Mouse (Mus musculus): Measurements from ENCODE around the gene Ms4a4c.
"Not testable (repeated sequence)": the region's sequence is repeated elsewhere in the genome, so short reads cannot be mapped to it uniquely, and the experiment has no call there.

The Ms4a4c gene

DNA sequence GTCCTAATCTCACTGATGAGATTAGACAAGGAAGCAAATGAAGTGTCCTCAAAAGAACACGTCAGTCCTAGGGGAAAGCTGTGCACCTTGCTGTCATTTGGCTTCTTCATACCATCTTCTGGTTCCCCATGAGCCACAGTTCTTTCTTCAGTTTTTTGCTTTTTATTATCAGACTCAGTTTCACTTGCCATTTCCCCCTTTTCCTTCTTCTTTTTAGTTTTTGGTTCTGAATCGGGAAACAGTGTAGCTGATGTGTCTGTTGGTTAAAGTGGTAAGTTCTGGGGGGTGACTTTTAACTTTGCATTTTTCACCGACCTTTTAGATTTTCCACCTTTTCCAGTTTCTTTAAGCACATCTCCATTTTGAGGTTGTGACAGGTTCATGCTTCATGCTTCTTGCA is at the start of gene Ms4a4c:
Gene Ms4a4c, plus strand, starts transcription at position 244 of the 400 bp plus-strand sequence.
- no peak for DNase-seq (ENCODE audit: low spot score in 2 of 2)

DNA sequence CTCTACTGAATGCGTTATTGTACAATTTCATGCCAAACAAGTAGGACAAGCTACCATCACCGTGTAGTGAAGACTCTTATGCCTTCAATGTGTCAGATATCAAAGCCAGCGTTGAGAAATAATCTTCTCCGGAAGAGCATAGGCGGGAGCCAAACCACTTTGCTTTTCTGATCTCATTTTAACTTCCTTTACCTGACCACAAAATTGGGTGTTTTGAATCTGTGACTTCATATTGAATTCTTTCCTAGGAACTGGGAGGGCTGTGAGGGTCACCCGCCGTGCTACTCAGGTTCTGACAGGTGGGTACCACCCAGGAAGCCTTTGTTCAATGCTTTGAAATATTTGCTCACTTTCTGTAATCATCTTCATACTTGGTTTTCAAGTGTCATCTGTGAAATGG is 48.8 kb upstream of the Ms4a4c start:
- no peak for DNase-seq (ENCODE audit: low spot score in 2 of 2)

DNA sequence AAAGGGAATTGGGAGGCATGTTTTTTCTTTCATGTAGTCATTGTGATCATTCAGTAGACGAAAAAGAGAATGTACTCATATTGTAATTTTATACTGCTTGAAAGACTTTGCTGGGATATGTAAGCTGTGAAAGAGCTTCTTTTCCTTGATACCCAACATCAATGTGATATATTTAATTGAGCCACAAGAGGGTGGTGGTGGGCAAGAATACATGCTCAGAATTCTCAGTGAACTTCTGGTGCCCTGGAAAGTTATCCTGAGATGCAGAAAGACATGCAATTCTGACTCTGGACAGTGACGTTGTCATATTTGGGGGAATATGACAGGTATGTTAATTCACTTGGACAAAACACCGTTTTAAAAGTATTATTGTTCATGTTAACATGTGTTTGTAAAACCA is 44.5 kb upstream of the Ms4a4c start:
- DNase-seq (ENCODE audit: low spot score in 2 of 2), result no peak

DNA sequence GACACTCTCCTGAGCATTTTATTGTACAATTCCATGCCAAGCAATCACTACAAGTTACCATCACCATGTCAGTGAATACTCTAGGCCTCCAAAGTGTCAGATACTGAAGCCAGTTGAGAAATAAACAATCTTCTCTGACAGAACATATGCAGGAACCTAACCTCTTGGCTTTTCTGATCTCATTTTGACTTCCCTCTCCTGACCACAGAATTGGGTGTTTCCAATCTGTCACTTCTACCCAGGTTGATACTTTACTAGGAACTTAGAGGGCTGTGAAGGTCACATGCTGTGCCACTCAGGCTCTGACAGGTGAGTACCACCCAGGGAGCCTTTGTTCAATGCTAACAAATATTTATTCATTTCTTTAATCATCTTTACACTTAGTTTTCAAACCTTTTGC is 42.6 kb upstream of the Ms4a4c start:
- no peak for DNase-seq (ENCODE audit: low spot score in 2 of 2)

DNA sequence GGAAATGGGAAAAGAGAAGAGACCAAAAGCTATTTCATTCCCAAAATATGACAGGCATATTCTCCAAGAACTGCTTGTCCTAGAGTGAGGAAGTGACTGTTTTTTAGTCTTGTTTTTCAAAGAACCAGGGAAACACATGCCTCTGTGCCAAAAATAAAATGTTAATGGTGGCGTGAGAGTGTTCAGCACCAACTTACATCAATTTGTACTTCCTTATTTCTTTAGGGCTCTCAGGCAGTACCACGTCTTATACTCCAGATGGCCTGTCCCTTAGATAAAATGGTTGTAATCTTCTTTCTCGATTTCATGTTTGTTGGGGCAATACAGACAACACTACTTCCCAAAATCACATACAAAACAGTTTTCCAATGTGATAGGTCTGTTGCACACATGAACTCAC is 36.3 kb upstream of the Ms4a4c start:
- no peak for DNase-seq (ENCODE audit: low spot score in 2 of 2)

DNA sequence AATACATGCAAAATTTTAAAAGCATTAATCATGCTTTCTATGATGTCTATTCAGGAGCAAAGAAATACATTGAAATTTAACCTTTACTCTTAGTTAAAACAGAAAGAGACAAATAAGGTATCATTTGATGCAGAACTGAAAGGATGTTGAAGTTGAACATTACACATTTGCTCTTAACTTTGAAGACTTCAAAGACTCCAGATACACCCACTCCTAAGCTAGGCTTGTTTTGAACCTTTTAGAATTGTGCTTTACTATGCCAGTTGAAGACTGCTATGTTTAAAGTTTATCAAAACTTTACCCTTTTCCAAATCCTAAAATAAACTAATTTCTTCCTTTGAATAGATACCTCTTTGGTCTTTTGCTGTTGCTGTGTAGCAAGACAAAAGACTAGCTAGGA is 33.4 kb upstream of the Ms4a4c start:
- no peak for DNase-seq (ENCODE audit: low spot score in 2 of 2)

DNA sequence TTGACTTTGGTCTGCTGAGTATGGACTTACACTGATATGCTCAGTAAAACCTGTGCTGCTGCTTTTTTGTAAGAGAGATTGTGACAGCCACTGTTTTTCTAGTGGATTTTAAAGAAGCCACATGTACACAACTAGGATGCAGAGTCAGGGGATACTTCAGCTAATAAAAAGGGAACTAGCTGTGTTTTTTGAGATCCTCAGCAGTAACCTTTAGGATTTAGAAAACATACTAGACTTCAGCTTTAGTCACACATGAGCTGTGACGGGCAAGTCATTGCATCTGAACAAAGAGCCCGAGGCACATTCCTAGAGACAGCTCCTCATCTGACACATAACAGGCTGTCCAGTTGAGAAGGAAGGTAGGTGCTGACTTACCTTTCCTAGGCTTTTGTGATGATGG is 29.3 kb upstream of the Ms4a4c start, which contains the start of gene Ms4a4a:
Gene Ms4a4a, plus strand, starts transcription at position 251 of the 400 bp plus-strand sequence.
- no peak for DNase-seq (ENCODE audit: low spot score in 2 of 2)

DNA sequence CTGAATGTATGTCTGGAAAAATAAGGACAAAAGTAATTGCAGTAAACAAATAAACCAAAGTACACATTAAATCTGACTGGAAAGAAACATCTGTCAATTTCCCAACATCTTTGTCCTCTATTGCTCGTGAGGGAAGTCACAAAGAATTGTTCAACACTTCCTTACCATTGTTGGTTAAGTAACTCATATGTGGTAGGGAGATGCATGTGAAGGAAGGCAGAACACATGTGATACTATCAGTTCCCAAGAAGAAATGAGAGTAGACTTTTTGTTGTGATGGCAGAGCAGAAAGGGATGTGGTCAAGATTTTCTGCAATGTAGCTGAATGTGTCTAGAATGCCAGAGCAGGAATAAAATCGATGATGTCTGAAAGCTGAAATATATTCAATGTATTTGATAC is 28.2 kb upstream of the Ms4a4c start:
- no peak for DNase-seq (ENCODE audit: low spot score in 2 of 2)

DNA sequence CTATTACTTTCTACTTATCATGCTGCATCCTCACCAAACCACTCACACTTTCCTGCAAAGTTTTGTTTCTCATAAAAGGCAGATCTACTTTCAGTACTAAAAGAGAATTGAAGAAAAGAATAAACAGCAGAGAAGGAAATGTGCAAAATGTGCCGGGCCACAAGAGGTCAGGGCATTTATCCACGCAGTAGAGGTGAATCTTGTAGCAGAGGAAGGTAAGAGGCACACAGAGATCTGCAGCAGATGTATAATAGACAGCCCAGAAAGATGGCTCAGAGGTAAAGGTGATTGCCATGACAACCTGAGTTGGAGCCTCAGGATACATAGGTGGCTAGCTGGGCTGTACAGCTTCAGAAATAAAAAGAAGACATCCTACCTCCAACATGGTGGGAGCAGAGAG is 17.5 kb upstream of the Ms4a4c start:
- no peak for DNase-seq (ENCODE audit: low spot score in 2 of 2)

DNA sequence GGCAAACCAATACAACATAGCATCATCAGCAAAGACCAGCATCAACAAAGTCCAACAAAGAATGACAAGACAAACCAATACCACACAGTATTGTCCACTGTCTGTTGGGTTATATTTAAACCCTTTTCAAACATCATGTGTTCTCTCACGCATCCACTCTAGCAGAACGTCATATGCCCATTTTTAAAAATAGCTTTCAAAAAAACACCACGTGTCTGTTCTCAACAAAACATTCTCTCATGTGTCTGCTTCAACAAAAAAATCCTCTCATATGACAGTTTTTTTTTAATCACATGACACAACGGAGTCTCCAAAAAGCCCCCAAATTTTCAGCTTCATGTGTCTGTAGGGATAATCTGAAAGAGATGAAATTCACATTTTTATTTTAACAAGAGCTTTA is 16.9 kb upstream of the Ms4a4c start:
- DNase-seq (ENCODE audit: low spot score in 2 of 2), result no peak

DNA sequence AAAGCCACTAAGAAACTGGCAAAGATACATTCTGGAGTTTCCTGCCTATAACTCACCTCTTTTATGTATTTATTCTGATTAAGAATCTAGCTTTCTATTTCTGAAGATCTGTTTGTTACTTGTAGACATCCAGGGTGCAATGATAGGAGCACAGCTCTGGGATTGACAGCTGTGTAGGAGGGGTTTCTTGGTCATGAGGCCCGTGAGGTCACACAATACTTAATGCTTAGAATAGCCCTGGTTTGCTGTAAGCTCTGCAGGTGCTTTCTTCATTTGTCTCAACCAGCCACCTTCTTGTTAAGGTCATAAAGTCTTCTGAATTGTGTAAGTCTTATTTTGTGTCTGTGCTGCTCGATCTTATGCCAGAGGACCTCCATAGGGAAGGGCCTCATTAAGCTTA is 15.6 kb upstream of the Ms4a4c start:
- DNase-seq (ENCODE audit: low spot score in 2 of 2), result no peak

DNA sequence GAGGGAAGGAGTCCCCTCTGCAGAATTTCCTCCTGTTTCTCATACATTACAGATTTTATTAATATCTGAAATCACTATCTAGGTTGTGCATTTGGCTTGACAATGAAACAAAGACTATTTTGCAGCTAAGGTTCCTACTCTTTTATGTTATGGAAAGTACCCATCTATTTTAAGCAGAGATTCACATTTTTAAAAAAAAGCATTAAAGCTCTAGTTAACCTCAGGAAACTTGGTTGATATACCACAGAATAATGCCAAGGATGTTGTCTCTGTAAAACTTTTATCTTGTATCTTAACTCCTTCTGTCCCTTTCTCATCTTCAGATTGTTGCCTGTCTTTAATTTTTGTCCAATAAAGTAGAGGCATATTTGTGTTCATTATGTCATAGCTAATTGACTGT is 8.8 kb upstream of the Ms4a4c start:
- DNase-seq (ENCODE audit: low spot score in 2 of 2), result no peak

DNA sequence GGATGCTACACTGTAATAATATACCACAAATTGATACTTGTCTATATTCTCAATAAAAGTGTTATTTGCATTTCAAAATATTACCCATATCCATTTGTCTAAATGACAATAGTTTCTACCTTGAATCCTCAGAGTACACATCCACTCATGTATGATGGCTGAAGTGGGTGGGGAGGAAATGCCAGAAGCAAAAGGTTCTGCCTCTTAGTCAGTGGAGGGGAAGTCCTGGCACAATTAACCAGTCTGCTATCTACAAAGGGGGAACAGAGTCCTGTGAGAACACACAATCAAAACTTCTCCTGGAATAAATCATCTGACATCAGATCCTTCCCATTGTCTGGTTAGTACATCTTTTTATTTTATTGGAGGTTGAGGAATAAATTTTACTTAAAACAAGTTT is 2.9 kb downstream of the Ms4a4c start:
- no peak for DNase-seq (ENCODE audit: low spot score in 2 of 2)

DNA sequence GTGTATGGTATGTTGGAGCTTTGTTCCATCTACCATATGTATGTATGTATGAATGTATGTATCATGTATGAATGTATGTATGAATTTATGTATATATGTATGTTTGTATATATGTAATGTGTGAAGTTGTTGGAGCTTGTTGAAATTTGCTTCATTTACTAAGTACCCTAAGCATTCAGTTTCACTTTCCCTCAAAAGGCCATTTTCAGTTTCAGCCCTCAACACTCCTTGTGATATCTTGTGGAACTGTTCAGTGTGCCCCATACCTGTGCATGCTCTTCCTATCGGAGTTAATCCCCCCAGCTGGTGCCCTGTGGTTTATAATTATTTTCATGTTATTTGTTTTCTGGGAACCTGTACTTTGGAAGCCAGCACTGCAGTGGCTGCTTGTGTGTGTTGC is 4.0 kb downstream of the Ms4a4c start:
- DNase-seq (ENCODE audit: low spot score in 2 of 2), result no peak

DNA sequence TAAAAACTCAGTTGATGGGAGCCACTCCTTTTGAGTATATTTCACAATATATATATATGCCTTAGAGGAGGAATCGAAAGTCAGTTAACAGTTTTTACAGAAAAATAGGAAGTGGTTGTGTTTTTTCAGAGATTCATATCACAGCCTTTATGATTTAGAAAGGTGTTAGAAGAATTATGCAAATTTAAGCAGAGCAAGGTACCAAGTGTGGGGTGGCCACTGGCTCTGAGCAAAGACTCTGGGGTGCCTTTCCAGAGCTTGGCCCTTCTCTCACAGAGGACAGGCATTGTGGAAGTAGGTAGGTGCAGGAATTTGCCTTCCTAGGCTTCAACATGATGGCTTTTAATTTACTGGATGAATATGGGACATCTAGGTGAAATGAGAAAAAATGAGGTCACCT is 7.1 kb downstream of the Ms4a4c start:
- no peak for DNase-seq (ENCODE audit: low spot score in 2 of 2)

DNA sequence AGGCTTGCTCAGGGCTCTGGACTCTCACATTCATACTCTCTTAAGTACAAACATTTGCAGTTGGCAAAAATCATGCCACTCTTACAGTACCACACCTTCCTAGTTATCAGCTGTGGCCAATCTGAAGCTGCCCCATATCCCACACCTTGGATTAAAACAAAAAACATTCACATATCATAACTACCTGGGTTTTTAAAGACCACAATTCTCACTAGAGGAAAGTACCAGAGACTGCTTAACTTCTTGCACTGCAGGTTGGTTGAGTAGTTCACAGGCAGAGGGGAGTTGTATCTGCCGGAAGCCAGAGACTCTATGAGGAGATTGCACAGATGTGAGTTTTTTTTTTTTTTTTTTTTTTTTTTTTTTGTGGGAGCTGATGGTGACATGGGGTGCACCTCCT is 9.5 kb downstream of the Ms4a4c start:
- DNase-seq (ENCODE audit: low spot score in 2 of 2), result no peak

DNA sequence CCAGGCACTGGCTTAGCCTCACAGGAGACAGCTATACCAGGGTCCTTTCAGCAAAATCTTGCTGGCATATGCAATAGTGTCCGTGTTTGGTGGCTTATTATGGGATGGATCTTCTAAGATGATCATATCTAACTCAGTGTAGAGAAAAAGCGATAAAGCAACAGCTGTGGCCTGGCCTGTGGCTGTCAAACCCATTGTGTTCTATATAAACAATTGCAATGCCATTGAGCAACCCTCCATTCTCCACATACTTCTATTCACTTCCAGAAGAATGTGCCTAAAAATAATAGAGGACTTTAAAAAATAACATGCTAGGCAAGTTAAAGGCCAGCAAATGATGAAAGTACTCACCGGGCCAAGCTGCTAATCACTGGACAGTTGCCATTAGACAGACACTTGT is 11.0 kb downstream of the Ms4a4c start:
- DNase-seq (ENCODE audit: low spot score in 2 of 2), result no peak

DNA sequence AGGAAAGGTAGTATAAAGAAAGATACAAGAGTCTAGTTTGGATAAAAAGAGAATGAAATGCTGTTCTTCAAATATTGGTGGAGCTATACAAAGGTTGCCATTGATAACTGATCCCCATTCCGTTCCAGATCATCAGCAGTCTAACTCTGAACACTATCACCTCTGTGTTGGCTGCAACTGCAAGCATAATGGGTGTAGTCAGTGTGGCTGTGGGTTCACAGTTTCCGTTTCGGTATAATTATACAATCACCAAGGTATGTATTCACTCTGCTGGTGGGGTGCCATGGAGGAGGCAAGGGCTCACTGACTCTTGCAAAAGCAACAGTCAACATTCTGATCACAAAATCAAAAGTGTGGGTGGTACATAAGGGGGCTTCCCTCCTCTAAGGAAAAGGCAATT is 14.3 kb downstream of the Ms4a4c start:
- not testable (repeated sequence) for DNase-seq (ENCODE audit: low spot score in 2 of 2)

DNA sequence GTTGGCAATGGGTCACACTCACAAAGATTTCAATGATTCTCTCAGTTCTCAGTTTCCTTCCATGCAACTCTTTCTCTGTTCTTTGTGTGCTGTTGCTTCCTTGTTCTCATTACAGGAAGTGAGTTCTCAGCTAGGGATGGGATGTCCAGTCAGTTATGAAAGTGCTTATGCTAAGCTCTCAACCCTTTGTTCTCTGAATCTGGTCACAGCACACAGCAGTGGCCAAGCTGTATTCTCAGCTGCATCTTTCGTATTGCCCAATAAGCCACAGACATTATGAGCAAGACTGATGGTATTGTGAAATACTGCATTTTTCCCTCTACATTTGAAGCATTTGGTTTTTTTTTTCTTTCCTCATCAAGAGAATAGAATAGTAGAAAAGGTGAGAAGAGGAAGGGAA is 26.6 kb downstream of the Ms4a4c start:
- not testable (repeated sequence) for DNase-seq (ENCODE audit: low spot score in 2 of 2)

DNA sequence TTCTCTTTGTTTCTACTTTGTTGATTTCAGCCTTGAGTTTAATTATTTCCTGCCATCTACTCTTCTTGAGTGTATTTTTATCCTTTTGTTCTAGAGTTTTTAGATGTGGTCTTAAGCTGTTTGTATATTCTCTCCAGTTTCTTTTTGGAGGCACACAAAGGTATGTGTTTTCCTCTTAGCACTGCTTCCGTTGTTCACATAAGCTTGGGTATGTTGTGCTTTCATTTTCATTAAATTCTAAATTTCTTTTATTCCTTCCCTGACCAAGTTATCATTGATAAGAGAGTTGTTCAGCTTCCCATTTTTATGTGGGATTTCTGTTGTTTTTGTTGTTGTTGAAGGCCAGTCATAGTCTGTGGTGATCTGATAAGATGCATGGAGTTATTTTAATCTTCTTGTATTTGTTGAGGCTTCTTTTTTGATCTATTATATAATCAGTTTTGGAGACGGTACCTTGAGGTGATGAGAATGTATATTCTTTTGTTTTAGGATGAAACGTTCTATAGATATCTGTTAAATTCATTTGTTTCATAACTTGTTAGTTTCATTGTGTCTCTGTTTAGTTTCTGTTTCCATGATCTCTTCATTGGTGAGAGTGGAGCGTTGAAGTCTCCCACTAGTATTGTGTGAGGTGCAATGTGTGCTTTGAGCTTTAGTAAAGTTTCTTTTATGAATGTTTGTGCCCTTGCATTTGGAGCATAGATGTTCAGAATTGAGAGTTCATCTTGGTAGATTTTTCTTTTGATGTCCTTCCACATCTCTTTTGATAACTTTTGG is 30.7 kb downstream of the Ms4a4c start:
- no peak for DNase-seq (ENCODE audit: low spot score in 2 of 2)

DNA sequence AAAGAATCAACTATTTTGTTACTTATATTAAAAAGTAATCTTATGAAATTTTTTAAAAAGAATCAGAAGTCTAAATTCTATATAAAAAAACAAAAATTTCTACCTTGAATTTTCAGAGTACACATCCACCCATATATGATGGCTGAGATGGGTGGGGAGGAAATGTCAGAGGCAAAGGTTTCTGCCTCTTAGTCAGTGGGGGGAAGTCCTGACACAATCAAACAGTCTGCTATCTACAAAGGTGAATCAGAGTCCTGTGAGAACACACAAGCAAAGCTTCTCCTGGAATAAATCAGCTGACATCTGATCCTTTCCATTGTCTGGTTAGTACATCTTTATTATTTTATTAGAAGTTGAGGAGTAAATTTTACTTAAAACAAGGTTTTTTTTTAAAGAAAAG is 38.8 kb downstream of the Ms4a4c start, which contains the start of gene Ms4a4b:
Gene Ms4a4b, plus strand, starts transcription at position 216 of the 400 bp plus-strand sequence.
- no peak for DNase-seq (ENCODE audit: low spot score in 2 of 2)

DNA sequence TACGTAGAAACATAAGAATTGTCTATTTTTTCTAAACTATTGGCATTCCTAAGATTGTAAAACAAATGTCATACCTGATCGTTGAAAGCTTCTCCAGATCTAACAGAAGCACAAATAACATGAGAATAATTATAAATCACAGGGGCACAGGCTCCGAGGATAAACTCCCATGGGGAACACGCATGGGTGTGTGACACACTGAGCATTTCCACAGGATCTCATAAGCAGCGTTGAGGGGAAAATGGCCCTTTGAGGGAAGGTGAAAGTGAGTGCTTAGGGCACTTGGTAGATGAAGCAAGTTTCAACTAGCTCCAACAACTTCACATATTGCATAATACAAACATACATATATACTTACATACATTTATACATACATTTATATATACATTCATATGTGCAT is 39.4 kb downstream of the Ms4a4c start:
- no peak for DNase-seq (ENCODE audit: low spot score in 2 of 2)

DNA sequence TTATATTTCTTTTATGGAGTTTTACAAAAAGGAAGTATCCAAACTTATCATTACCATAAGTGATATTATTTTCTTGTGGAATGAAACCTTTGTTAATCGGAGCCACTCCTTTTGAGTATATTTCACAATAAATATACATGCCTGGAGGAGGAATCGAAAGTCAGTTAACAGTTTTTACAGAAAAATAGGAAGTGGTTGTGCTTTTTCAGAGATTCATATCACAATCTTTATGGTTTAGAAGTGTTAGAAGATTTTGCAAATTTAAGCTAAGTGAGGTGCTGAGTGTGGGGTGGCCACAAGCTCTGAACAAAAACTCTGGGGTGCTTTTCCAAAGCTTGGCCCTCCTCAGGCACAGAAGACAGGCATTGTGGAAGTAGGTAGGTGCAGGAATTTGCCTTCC is 42.7 kb downstream of the Ms4a4c start:
- DNase-seq (ENCODE audit: low spot score in 2 of 2), result no peak

DNA sequence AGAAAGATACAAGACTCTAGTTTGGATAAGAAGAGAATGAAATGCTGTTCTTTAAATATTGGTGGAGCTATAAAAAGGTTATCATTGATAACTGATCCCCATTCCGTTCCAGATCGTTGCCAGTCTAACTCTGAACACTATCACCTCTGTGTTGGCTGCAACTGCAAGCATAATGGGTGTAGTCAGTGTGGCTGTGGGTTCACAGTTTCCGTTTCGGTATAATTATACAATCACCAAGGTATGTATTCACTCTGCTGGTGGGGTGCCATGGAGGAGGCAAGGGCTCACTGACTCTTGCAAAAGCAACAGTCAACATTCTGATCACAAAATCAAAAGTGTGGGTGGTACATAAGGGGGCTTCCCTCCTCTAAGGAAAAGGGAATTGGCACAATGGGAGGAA is 54.5 kb downstream of the Ms4a4c start:
- not testable (repeated sequence) for DNase-seq (ENCODE audit: low spot score in 2 of 2)

All from frontal cortex, postnatal 10 days (tissue).